9 mouse cellular contexts compared by ENCODE assay signal in the genomic region with DNA sequence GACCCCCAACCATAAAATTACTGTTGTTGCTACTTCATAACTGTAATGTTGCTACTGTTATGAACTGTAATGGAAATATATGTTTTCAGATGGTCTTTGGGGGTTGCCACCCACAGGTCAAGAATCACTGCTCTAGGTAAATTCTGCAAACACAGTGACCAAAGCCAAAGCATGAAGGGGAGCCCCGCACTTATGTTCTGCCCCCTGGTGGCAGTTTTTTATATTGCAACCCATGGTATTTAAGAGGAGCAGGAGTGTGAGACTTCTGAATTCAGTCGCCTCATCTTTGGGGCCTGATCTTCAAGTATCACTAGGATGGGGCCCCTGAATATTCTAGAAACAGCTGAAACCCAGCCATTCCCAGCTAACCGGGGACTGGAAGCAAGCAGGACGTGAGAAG. TPM values are rescaled to one million over a fixed set of nuclear protein-coding genes. Genes with fewer than 3 reads are reported as not detected.
DNase-seq lines count a peak whose midpoint lies in the region; ATAC-seq and TF ChIP-seq lines count a peak whose summit lies in the region.
"Had no signal": no experiment of that assay in that cellular context is flagged by ENCODE, and none has a peak within 500 bp of the region (broad histone marks: within the 10 kb centered on the region; RNA-seq: fewer than 3 reads in every experiment).

No protein-coding gene starts in this region.

- no peak overlapping the region for H3K9ac ChIP-seq in forebrain, embryonic 11.5 days (ENCODE audit: low read length)
- no peak overlapping the region for H3K9ac ChIP-seq in forebrain, embryonic 15.5 days (replicated peaks)
- H3K9ac ChIP-seq in limb, embryonic 14.5 days (ENCODE audit: low read depth, low read length, severe bottlenecking) = no peak overlapping the region

- ATAC-seq in forebrain, embryonic 11.5 days (replicated peaks; ENCODE audit: low FRiP score) = no peak
- no peak for ATAC-seq in forebrain, embryonic 15.5 days (replicated peaks)
- ATAC-seq in common myeloid progenitor, adult 5-6 weeks (replicated peaks; ENCODE audit: low read depth, poor library complexity, severe bottlenecking) = peak; percentile 60; the same call in 1 of the 2 replicates
- ATAC-seq in hematopoietic stem cell, adult 5-6 weeks (replicated peaks in 1 of 2; ENCODE audit: insufficient read depth in 1 of 2, low FRiP score in 2 of 2, low TSS enrichment in 1 of 2, low read depth in 1 of 2, poor library complexity in 2 of 2, severe bottlenecking in 2 of 2) = peak; percentile 39 to 47; a peak in 2 of 4 replicates
- ATAC-seq in limb, embryonic 14.5 days (ENCODE audit: low FRiP score, low read depth) = no peak

- no peak overlapping the region for H3K4me2 ChIP-seq in forebrain, embryonic 11.5 days (ENCODE audit: low read depth, low read length, severe bottlenecking)
- no peak overlapping the region for H3K4me2 ChIP-seq in forebrain, embryonic 15.5 days (replicated peaks)
- no peak overlapping the region for H3K4me2 ChIP-seq in limb, embryonic 14.5 days (replicated peaks; ENCODE audit: low read depth, low read length, severe bottlenecking)

- WGBS in forebrain, embryonic 11.5 days = 6% methylated on average over 4 of the region's 4 CpGs
- WGBS in forebrain, embryonic 15.5 days = 3% methylated on average over 4 of the region's 4 CpGs
- WGBS in limb, embryonic 14.5 days = 27% methylated on average over 4 of the region's 4 CpGs

- no peak overlapping the region for H3K27ac ChIP-seq in forebrain, embryonic 11.5 days (ENCODE audit: low read depth, low read length)
- no peak overlapping the region for H3K27ac ChIP-seq in forebrain, embryonic 15.5 days (replicated peaks)
- no peak overlapping the region for H3K27ac ChIP-seq in limb, embryonic 14.5 days (replicated peaks; ENCODE audit: low read depth, low read length)

- H3K9me3 ChIP-seq in forebrain, embryonic 11.5 days (ENCODE audit: control insufficient read depth, low read length) = no peaks in the 10 kb centered on the region
- no peaks in the 10 kb centered on the region for H3K9me3 ChIP-seq in forebrain, embryonic 15.5 days
- H3K9me3 ChIP-seq in limb, embryonic 14.5 days (ENCODE audit: control insufficient read depth, low read length) = no peaks in the 10 kb centered on the region

- H3K27me3 ChIP-seq in forebrain, embryonic 11.5 days (ENCODE audit: control insufficient read depth, insufficient read depth, low read length) = peaks cover 48% of the 10 kb centered on the region
- peaks cover 56% of the 10 kb centered on the region for H3K27me3 ChIP-seq in forebrain, embryonic 15.5 days
- H3K27me3 ChIP-seq in limb, embryonic 14.5 days (ENCODE audit: control insufficient read depth, insufficient read depth, low read length) = peaks cover 47% of the 10 kb centered on the region

- no peak for TF ChIP-seq POLR2A in limb, embryonic 14.5 days (IDR thresholded peaks at IDR 0.05; ENCODE audit: borderline replicate concordance, extremely low read depth, insufficient read depth, insufficient read length)

- no peak overlapping the region for H3K4me3 ChIP-seq in forebrain, embryonic 11.5 days (ENCODE audit: low read depth, low read length)
- H3K4me3 ChIP-seq in forebrain, embryonic 15.5 days = no peak overlapping the region
- H3K4me3 ChIP-seq in limb, embryonic 14.5 days (replicated peaks; ENCODE audit: low read length) = no peak overlapping the region

- 0 out of 2 replicates have a peak, but pooled peaks cover 5% of the 10 kb centered on the region for H3K4me1 ChIP-seq in forebrain, embryonic 11.5 days (replicated peaks; ENCODE audit: control insufficient read depth, insufficient read depth, low read length)
- H3K4me1 ChIP-seq in forebrain, embryonic 15.5 days = peaks cover 13% of the 10 kb centered on the region
- H3K4me1 ChIP-seq in limb, embryonic 14.5 days (ENCODE audit: control insufficient read depth, insufficient read depth, low read length) = peaks cover 12% of the 10 kb centered on the region; the same call in 1 of the 2 replicates

- no peaks in the 10 kb centered on the region for H3K36me3 ChIP-seq in forebrain, embryonic 11.5 days (ENCODE audit: control insufficient read depth, insufficient read depth, low read length)
- H3K36me3 ChIP-seq in forebrain, embryonic 15.5 days = no peaks in the 10 kb centered on the region
- no peaks in the 10 kb centered on the region for H3K36me3 ChIP-seq in limb, embryonic 14.5 days (ENCODE audit: control insufficient read depth, insufficient read depth, low read length)

- DNase-seq in forebrain, embryonic 11.5 days (ENCODE audit: low spot score) = peak; percentile 77
- DNase-seq in urinary bladder, postnatal 14 days (ENCODE audit: low spot score) = peak; percentile 66
- DNase-seq in urinary bladder, postnatal 10 days (ENCODE audit: low spot score) = no peak
- peak; percentile 45 for DNase-seq in limb, embryonic 14.5 days (ENCODE audit: low spot score)
- DNase-seq in retina, postnatal 7 days (ENCODE audit: low read depth, low spot score) = peak; percentile 65

RNA-seq across cellular contexts. Expression of a gene that starts 15.4 kb away (rescaled TPM):
- polyA plus RNA-seq in forebrain, embryonic 11.5 days (2014; fragmentation: Nextera tagmentation; extraction: Ambion mirVana) = 14.7 and 16.9 TPM in 2 replicates
- 2.5 and 3.1 TPM in 2 replicates for polyA plus RNA-seq in forebrain, embryonic 15.5 days (2015; fragmentation: Nextera tagmentation; extraction: Ambion mirVana)
- not detected in 2 replicates for total RNA-seq in common myeloid progenitor, adult 5-6 weeks (2017)
- total RNA-seq in hematopoietic stem cell, adult 5-6 weeks (2017) = not detected in 2 replicates
- 9.5 and 13.9 TPM in 2 replicates for polyA plus RNA-seq in limb, embryonic 14.5 days (2012; rRNA removed)
- 14.9 and 16.5 TPM in 2 replicates for polyA plus RNA-seq in limb, embryonic 14.5 days (2014; fragmentation: Nextera tagmentation; extraction: Ambion mirVana)

RNA-seq across cellular contexts. Expression of a gene that starts 24.6 kb away (rescaled TPM):
- not detected in 2 replicates for polyA plus RNA-seq in forebrain, embryonic 11.5 days (2014; fragmentation: Nextera tagmentation; extraction: Ambion mirVana)
- 0.13 TPM in 1 of 2 replicates, not detected in the other for polyA plus RNA-seq in forebrain, embryonic 15.5 days (2015; fragmentation: Nextera tagmentation; extraction: Ambion mirVana)
- total RNA-seq in common myeloid progenitor, adult 5-6 weeks (2017) = not detected in 2 replicates
- not detected in 2 replicates for total RNA-seq in hematopoietic stem cell, adult 5-6 weeks (2017)
- polyA plus RNA-seq in limb, embryonic 14.5 days (2012; rRNA removed) = 0.31 TPM in 2 replicates
- polyA plus RNA-seq in limb, embryonic 14.5 days (2014; fragmentation: Nextera tagmentation; extraction: Ambion mirVana) = not detected in 2 replicates

RNA-seq across cellular contexts. Expression of a gene that starts 51.7 kb away (rescaled TPM):
- not detected in 2 replicates for polyA plus RNA-seq in forebrain, embryonic 11.5 days (2014; fragmentation: Nextera tagmentation; extraction: Ambion mirVana)
- not detected in 2 replicates for polyA plus RNA-seq in forebrain, embryonic 15.5 days (2015; fragmentation: Nextera tagmentation; extraction: Ambion mirVana)
- total RNA-seq in common myeloid progenitor, adult 5-6 weeks (2017) = not detected in 2 replicates
- not detected in 2 replicates for total RNA-seq in hematopoietic stem cell, adult 5-6 weeks (2017)
- not detected in 2 replicates for polyA plus RNA-seq in limb, embryonic 14.5 days (2012; rRNA removed)
- polyA plus RNA-seq in limb, embryonic 14.5 days (2014; fragmentation: Nextera tagmentation; extraction: Ambion mirVana) = not detected in 2 replicates
- polyA plus RNA-seq: heart, embryonic 16.5 days had no signal

RNA-seq across cellular contexts. Expression of a gene that starts 52.0 kb away (rescaled TPM):
- 92.2 and 100 TPM in 2 replicates for polyA plus RNA-seq in forebrain, embryonic 11.5 days (2014; fragmentation: Nextera tagmentation; extraction: Ambion mirVana)
- polyA plus RNA-seq in forebrain, embryonic 15.5 days (2015; fragmentation: Nextera tagmentation; extraction: Ambion mirVana) = 148 and 149 TPM in 2 replicates
- 17.2 and 21.6 TPM in 2 replicates for total RNA-seq in common myeloid progenitor, adult 5-6 weeks (2017)
- total RNA-seq in hematopoietic stem cell, adult 5-6 weeks (2017) = 17.3 and 17.8 TPM in 2 replicates
- polyA plus RNA-seq in limb, embryonic 14.5 days (2012; rRNA removed) = 74.1 and 78.5 TPM in 2 replicates
- 59.7 and 71.9 TPM in 2 replicates for polyA plus RNA-seq in limb, embryonic 14.5 days (2014; fragmentation: Nextera tagmentation; extraction: Ambion mirVana)

Comparison
In these comparisons a context has a peak if more than half of its experiments do, and no peak if none do; other contexts are left out.
1. ATAC-seq: peak in common myeloid progenitor, adult 5-6 weeks (single experiment) and hematopoietic stem cell, adult 5-6 weeks (2 of 2); none in forebrain, embryonic 11.5 days (single experiment), forebrain, embryonic 15.5 days (single experiment) and limb, embryonic 14.5 days (single experiment).